Mouse (Mus musculus): Measurements from ENCODE around the gene Supt4a. TPM values are rescaled to one million over a fixed set of nuclear protein-coding genes. Genes with fewer than 3 reads are reported as not detected.

Gene Supt4a
- polyA plus RNA-seq, 1 experiment from 2014 or later = 127 TPM

DNA sequence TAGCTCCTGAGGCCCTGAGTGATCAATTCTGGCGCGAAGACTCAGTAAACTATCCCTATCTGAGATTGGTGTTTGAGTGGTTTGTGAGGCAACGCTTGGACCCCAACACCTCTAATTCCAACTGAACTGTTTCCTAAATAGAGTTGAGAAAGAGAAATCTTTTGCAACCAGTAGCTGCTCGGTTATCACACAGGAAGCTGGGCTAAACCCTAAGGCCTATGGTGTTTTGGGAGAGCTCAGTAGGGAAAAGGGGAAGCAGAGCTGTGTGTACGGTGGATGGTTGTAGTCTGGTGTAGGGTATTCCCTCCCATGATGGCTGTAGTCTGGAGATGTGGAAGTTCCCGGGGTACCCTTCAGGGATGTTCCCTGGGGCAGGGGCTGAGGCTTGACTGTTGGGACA is 52.7 kb downstream of the Supt4a start:
- ATAC-seq (ENCODE audit: insufficient read depth, low FRiP score, low read depth) = no peak
- no peaks in the 10 kb centered on the region for H3K27me3 ChIP-seq (replicated peaks)
- WGBS = 83% methylated on average over 6 of the region's 6 CpGs
- no peak overlapping the region for H3K4me3 ChIP-seq (replicated peaks)
- H3K9me3 ChIP-seq = no peaks in the 10 kb centered on the region
- no peaks in the 10 kb centered on the region for H3K4me1 ChIP-seq
- H3K9ac ChIP-seq = no peak overlapping the region
- no peak overlapping the region for H3K4me2 ChIP-seq
- no peaks in the 10 kb centered on the region for H3K36me3 ChIP-seq
- H3K27ac ChIP-seq = no peak overlapping the region

MicroRNA genes within 50 kb of the gene (microRNA counts, 519-probe panel; counts per million panel counts)
- microRNA mmu-miR-142-3p (3,545 counts per million, percentile 89 among the panel's probes with 10 or more counts), microRNA mmu-miR-142-5p (3,193 counts per million, percentile 81 among the panel's probes with 10 or more counts)

Small RNA genes within 50 kb of the gene (microRNA-seq; reads per million reads assigned to microRNA genes)
- not detected for gene Mir142
- not detected for gene Mir142b

Other genes starting within 250 kb of the Supt4a start
- not detected in 2 replicates for gene Gm11492, start 170.9 kb upstream of the Supt4a start, polyA plus RNA-seq (2015; fragmentation: Nextera tagmentation; extraction: Ambion mirVana)
- gene Sept4, start 168.6 kb upstream of the Supt4a start, polyA plus RNA-seq (2015; fragmentation: Nextera tagmentation; extraction: Ambion mirVana) = 22.2 and 23.7 TPM in 2 replicates
- 25.6 and 26.5 TPM in 2 replicates for gene Mtmr4, start 145.4 kb upstream of the Supt4a start, polyA plus RNA-seq (2015; fragmentation: Nextera tagmentation; extraction: Ambion mirVana)
- 0.26 and 0.31 TPM in 2 replicates for gene Hsf5, start 120.4 kb upstream of the Supt4a start, polyA plus RNA-seq (2015; fragmentation: Nextera tagmentation; extraction: Ambion mirVana)
- 14.0 and 14.5 TPM in 2 replicates for gene Rnf43, start 74.8 kb upstream of the Supt4a start, polyA plus RNA-seq (2015; fragmentation: Nextera tagmentation; extraction: Ambion mirVana)
- gene Tspoap1, start 23.0 kb downstream of the Supt4a start, polyA plus RNA-seq (2015; fragmentation: Nextera tagmentation; extraction: Ambion mirVana) = 2.0 and 2.8 TPM in 2 replicates
- 11.1 and 23.1 TPM in 2 replicates for gene Mpo, start 56.0 kb downstream of the Supt4a start, polyA plus RNA-seq (2015; fragmentation: Nextera tagmentation; extraction: Ambion mirVana)
- gene Lpo, start 90.7 kb downstream of the Supt4a start, polyA plus RNA-seq (2015; fragmentation: Nextera tagmentation; extraction: Ambion mirVana) = 0.04 and 0.18 TPM in 2 replicates
- gene Mks1, start 115.7 kb downstream of the Supt4a start, polyA plus RNA-seq (2015; fragmentation: Nextera tagmentation; extraction: Ambion mirVana) = 12.0 and 13.4 TPM in 2 replicates
- gene Epx, start 138.0 kb downstream of the Supt4a start, polyA plus RNA-seq (2015; fragmentation: Nextera tagmentation; extraction: Ambion mirVana) = 0.14 and 0.21 TPM in 2 replicates
- not detected in 2 replicates for gene Olfr462, start 154.7 kb downstream of the Supt4a start, polyA plus RNA-seq (2015; fragmentation: Nextera tagmentation; extraction: Ambion mirVana)
- gene Olfr463, start 159.8 kb downstream of the Supt4a start, polyA plus RNA-seq (2015; fragmentation: Nextera tagmentation; extraction: Ambion mirVana) = not detected in 2 replicates
- gene Olfr464, start 183.4 kb downstream of the Supt4a start, polyA plus RNA-seq (2015; fragmentation: Nextera tagmentation; extraction: Ambion mirVana) = not detected in 2 replicates
- gene Dynll2, start 250.0 kb downstream of the Supt4a start, polyA plus RNA-seq (2015; fragmentation: Nextera tagmentation; extraction: Ambion mirVana) = 23.7 and 23.8 TPM in 2 replicates